Mouse (Mus musculus): Measurements from ENCODE around the gene Foxn3.

Gene Foxn3

DNA sequence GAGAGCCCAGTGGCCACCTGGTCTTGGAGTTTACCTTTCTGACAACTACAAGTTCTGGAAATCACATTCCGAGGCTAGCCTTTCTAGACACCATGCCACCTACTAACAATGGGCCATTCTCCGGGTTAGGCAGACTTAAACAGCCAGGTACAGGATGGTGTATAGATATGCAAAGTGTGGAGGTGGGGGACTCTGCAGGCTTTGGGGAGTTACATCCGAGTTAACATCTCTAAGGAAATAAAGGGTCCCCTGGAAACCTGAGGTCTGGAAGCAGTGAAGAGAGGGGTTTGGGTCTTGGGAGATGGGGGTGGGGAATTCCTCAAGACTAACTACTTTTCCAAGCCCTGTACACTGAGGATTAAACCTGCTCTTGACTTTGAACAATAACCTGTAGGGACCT is 150.9 kb downstream of the Foxn3 start:
- DNase-seq (ENCODE audit: low spot score), result no peak

DNA sequence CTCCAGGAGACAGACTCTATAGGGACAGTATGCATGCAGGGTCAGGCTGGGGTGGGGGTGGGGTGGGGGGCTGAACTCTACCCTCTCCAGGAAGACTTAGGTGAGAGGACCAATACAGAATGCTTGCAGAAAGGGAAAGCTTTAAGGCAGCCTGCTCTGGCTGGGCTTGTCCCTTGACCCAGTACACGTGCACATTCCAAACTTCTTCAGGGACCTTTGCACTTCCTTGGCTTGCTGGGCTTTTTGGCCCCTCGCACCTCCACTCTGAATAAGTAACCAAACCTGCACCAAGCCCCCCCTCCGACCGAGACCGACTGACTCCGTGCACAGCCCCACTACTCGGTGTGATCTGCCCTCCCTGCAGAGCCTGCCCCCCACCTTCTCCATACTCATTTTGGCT is 151.3 kb downstream of the Foxn3 start:
- no peak for DNase-seq (ENCODE audit: low spot score)

DNA sequence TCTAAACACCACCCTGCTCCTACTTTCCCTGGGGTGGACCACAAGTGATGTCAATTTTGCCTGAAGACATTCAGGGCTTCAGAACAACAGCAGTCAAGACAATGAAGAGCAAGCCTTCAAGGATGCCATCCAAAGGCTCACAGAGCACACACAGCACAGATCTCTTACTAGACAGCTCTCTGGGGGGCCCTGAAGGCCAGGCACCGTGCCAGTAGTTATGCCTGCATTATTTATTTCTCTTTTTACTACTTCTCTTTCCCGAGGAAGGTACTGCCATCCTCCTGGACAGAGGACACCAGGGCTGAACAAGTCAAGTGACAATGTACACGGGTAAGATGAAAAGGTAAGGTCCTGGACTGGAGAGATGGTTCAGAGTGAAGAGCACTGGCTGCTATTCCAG is 154.7 kb downstream of the Foxn3 start:
- DNase-seq (ENCODE audit: low spot score), result no peak

DNA sequence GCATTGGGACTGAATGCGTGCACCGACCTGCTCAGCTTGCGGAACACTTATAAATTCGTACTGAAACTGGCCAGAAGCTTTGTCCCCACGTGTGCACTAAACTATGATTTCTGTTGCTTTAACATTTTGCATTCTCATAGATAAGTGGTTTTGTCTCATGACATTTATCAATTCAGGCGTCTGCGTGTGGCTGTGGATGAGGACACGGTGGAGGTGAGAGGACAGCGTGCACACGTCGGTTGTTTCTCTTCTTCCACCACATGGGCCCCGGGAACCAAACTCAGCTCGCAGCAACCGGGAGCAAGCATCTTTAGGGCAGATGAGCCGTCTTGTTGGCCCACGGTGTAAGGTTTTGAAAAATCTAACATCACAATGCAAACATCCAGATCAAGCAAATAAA is 155.3 kb downstream of the Foxn3 start:
- no peak for DNase-seq (ENCODE audit: low spot score)

DNA sequence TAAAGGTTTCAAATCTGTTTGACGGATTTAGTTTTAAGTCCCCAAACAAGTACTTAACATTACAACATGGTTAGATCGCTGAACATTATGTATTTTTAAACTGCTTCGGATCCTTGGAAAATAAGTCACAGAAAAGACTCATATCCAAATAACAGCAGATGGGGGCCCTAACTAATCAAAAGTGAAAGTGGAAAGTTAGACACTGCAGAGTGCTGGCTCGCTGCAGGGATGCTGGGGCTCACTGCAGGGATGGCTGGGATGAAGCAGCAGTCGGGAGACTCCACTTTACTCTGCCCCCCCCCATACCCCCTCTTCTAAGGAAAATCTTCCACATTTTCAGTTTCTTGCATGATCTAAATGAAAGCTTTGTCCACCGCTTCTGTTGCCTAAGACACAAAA is 156.1 kb downstream of the Foxn3 start:
- peak; percentile 44 for DNase-seq (ENCODE audit: low spot score)

- DNase-seq (ENCODE audit: low spot score), result peak; percentile 32
Measured at GRCm38 (mm10) chr12:99406697-99407317, 156.6 kb downstream of the Foxn3 start.

GRCm38 (mm10) chr12:99406254-99406653 is 157.1 kb downstream of the Foxn3 start:
- no peak for DNase-seq (ENCODE audit: low spot score)

DNA sequence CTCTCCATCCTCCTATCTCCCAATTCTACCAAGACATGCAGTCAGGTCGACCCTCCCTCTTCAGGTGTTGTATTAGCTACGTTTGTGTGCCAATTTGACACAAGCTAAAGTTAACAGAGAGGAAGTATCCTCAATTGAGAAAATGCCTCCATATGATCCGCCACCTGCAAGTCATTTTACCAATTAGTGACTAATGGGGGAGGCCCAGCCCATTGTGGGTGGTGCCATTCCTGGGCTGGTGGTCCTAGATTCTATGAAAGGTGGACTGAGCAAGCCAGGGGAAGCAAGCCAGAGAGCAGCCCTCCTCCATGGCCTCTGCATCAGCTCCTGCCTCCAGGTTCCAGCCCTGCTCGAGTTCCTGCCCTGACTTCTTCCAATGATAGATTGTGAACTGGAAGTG is 158.0 kb downstream of the Foxn3 start:
- no peak for DNase-seq (ENCODE audit: low spot score)

DNA sequence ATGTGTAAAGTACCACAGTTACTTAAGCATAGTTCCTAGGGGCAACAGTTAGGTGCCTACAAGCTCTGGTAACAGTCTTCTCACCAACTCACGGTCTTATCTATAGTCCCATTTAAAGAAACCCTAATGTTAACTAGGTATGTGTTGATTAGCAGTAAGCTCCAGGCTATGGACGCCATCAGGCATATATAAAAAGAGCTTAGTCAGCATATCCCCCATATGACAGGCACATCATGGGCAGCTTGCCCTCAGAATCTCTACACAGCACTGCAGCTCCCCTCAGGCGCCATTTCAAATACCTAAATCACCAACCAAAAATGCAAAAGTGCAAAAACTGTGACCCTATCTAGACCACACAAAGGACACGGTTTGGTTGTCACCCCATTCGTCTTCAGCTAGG is 160.4 kb downstream of the Foxn3 start:
- no peak for DNase-seq (ENCODE audit: low spot score)

DNA sequence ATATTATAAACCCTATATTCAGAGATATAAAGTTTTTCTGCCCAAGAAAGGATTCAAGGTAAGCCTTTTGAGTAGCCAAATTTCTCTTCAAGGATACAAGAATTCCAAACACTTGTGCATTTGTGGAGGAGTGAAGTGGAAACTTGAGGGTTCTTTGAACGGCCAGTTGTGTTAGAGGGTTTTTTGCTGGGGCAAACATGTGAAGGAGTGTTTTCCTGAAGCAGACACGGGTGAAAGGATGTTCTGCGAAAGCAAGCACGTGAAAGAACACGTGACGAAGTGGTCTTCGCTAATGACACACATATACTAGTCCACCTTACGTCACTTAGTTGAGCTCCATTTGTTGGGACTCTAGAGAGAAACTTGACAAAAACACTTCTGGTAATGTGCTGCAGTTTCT is 162.5 kb downstream of the Foxn3 start:
- no peak for DNase-seq (ENCODE audit: low spot score)

- no peak for DNase-seq (ENCODE audit: low spot score)
Measured at GRCm38 (mm10) chr12:99399575-99399974, 163.8 kb downstream of the Foxn3 start.

GRCm38 (mm10) chr12:99396461-99396860 is 166.9 kb downstream of the Foxn3 start:
- DNase-seq (ENCODE audit: low spot score), result no peak

- DNase-seq (ENCODE audit: low spot score), result no peak
Measured at GRCm38 (mm10) chr12:99395082-99395481, 168.3 kb downstream of the Foxn3 start.

GRCm38 (mm10) chr12:99394676-99395075 is 168.7 kb downstream of the Foxn3 start:
- DNase-seq (ENCODE audit: low spot score), result no peak

GRCm38 (mm10) chr12:99393867-99394630 is 169.3 kb downstream of the Foxn3 start:
- no peak for DNase-seq (ENCODE audit: low spot score)

- DNase-seq (ENCODE audit: low spot score), result peak; percentile 87
Measured at GRCm38 (mm10) chr12:99392944-99393866, 170.2 kb downstream of the Foxn3 start.

- DNase-seq (ENCODE audit: low spot score), result peak; percentile 97
Measured at GRCm38 (mm10) chr12:99391942-99392880, 171.2 kb downstream of the Foxn3 start.

DNA sequence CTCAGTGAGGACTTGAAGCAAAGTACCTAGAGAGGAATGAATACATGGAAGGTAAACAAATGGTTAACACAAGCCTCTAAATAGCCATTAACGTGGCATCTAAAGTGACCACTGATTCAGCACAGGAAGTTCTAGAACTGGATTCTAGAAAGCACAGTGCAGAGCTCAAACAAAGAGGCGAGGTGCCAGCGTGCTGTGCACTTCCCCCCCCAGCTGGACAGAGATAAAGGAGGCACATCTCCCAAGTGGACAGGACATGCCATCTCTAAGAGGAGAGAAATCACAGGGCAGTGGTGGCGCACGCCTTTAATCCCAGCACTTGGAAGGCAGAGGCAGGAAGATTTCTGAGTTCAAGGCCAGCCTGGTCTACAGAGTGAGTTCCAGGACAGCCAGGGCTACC is 173.0 kb downstream of the Foxn3 start:
- DNase-seq (ENCODE audit: low spot score), result peak; percentile 24

DNA sequence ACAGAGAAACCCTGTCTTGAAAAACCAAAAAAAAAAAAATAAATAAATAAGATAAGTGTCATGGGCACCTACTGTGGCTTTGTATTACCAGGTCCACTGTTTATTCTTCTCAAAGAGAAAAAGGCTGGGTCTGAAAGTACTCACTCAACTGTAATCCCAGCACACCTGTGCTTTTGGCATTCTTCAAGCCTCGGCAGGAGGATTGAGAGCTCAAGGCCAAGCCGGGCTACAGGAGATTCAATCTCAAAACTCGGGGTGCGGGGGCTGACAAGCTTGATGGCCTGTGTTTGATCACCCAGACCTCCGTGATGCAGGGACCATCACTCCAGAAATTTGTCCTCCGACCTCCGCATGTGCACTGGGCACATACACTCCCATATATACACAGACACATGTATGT is 174.1 kb downstream of the Foxn3 start:
- DNase-seq (ENCODE audit: low spot score), result no peak

GRCm38 (mm10) chr12:99385897-99386834 is 177.2 kb downstream of the Foxn3 start:
- peak; percentile 47 for DNase-seq (ENCODE audit: low spot score)
